Mouse (Mus musculus) c-Kit-positive CD71-positive TER-119-negative erythroid progenitor cells, embryonic 14.5 days (primary cell): ENCODE results near the gene Neurl4.

ENCODE experiments used
- DNase-seq: peaks from one replicate; pipeline ENCODE4 v3.0.0-alpha.2; 2013; ENCODE audit warnings: low read depth

Neurl4 gene

GRCm38 (mm10) chr11:69881787-69882670, 18.8 kb upstream of the Neurl4 start:
- no peak for DNase-seq

- no peak for DNase-seq
These were observed 17.8 kb upstream of the Neurl4 start for GRCm38 (mm10) chr11:69883066-69883465.

GRCm38 (mm10) chr11:69883527-69884151, 17.2 kb upstream of the Neurl4 start:
- DNase-seq: no peak

GRCm38 (mm10) chr11:69884240-69884639, 16.6 kb upstream of the Neurl4 start:
- DNase-seq: no peak

GRCm38 (mm10) chr11:69884663-69885062, 16.2 kb upstream of the Neurl4 start:
- no peak for DNase-seq

- peak; percentile 55 for DNase-seq
These were observed 13.8 kb upstream of the Neurl4 start for GRCm38 (mm10) chr11:69886907-69887635.

GRCm38 (mm10) chr11:69891482-69891881, 9.4 kb upstream of the Neurl4 start:
- DNase-seq: no peak

- DNase-seq: no peak
These were observed 6.2 kb upstream of the Neurl4 start for GRCm38 (mm10) chr11:69894671-69895070.

GRCm38 (mm10) chr11:69895291-69895690, 5.6 kb upstream of the Neurl4 start, which contains the start of gene Acap1:
TSS of gene Acap1 (minus strand) at chr11:69895539.
- no peak for DNase-seq

GRCm38 (mm10) chr11:69899870-69900269, 1.0 kb upstream of the Neurl4 start:
- DNase-seq: no peak

- DNase-seq: peak; percentile 95
These were observed 554 bp downstream of the Neurl4 start for GRCm38 (mm10) chr11:69901406-69901846.

- no peak for DNase-seq
These were observed 1.1 kb downstream of the Neurl4 start for GRCm38 (mm10) chr11:69901993-69902392.

- no peak for DNase-seq
These were observed 2.1 kb downstream of the Neurl4 start for GRCm38 (mm10) chr11:69902972-69903371.

- no peak for DNase-seq
These were observed 3.4 kb downstream of the Neurl4 start for GRCm38 (mm10) chr11:69904311-69904710.

GRCm38 (mm10) chr11:69908645-69909044, 7.8 kb downstream of the Neurl4 start:
- DNase-seq: no peak

GRCm38 (mm10) chr11:69909174-69909573, 8.3 kb downstream of the Neurl4 start:
- no peak for DNase-seq

GRCm38 (mm10) chr11:69910177-69910576, 9.3 kb downstream of the Neurl4 start:
- no peak for DNase-seq

GRCm38 (mm10) chr11:69910781-69911560, 10.1 kb downstream of the Neurl4 start:
- no peak for DNase-seq

GRCm38 (mm10) chr11:69911701-69912100, 10.8 kb downstream of the Neurl4 start:
- no peak for DNase-seq

- DNase-seq: no peak
These were observed 12.1 kb downstream of the Neurl4 start for GRCm38 (mm10) chr11:69912716-69913530.
